Mouse (Mus musculus) liver, embryonic 12.5 days (tissue): ENCODE measurements at regions not wholly inside any gene's neighbourhood (a gene's known extent, or its start where the extent isn't known, plus 50 kb on each side); places are given as distances from the start of the nearest gene placed in this dataset.

Experiments
- ATAC-seq: fragments of 200-750 bp; cut with Nextera tagmentation; 2 replicates; pipeline ENCODE4 v1.8.0; 2017; ENCODE audit warnings: moderate number of reproducible peaks, mild to moderate bottlenecking, moderate library complexity
- H3K27ac ChIP-seq: fragments of 300-500 bp; sonication (generic); 2 replicates; pipeline ENCODE4 v1.5.1; 2016; ENCODE audit warnings: mild to moderate bottlenecking
- H3K27me3 ChIP-seq: fragments of 300-500 bp; sonication (generic); replicated peaks from 2 replicates; pipeline ENCODE4 v1.6.1; 2016; ENCODE audit warnings: mild to moderate bottlenecking, moderate library complexity
- H3K36me3 ChIP-seq: fragments of 300-500 bp; sonication (generic); 2 replicates; pipeline ENCODE4 v1.6.1; 2016; ENCODE audit warnings: mild to moderate bottlenecking, moderate library complexity
- H3K4me1 ChIP-seq: fragments of 300-500 bp; sonication (generic); 2 replicates; pipeline ENCODE4 v1.6.1; 2016
- H3K4me2 ChIP-seq: fragments of 300-500 bp; sonication (generic); 2 replicates; pipeline ENCODE4 v1.6.1; 2016; ENCODE audit warnings: mild to moderate bottlenecking, moderate library complexity
- H3K4me3 ChIP-seq: fragments of 300-500 bp; sonication (generic); 2 replicates; pipeline ENCODE4 v1.5.1; 2016; ENCODE audit warnings: mild to moderate bottlenecking, moderate library complexity
- H3K9ac ChIP-seq: fragments of 300-500 bp; sonication (generic); 2 replicates; pipeline ENCODE4 v1.6.1; 2016; ENCODE audit warnings: mild to moderate bottlenecking, moderate library complexity
- H3K9me3 ChIP-seq: fragments of 300-500 bp; sonication (generic); replicated peaks from 2 replicates; pipeline ENCODE4 v1.6.1; 2016; ENCODE audit warnings: mild to moderate bottlenecking, moderate library complexity
- WGBS: fragments of 180-500 bp; shearing (Covaris S2); methylation state at CpG from one replicate; pipeline ENCODE4 v1.1.7; 2016; ENCODE audit not compliant: insufficient replicate concordance; 5-methylcytosine and 5-hydroxymethylcytosine counted together

- Histone ChIP-seq H3K9me3 (no peaks in the 10 kb centered on the region), H3K9ac (no peak overlapping the region), H3K4me3 (no peak overlapping the region), H3K27ac (no peak overlapping the region), H3K36me3 (no peaks in the 10 kb centered on the region), H3K27me3 (no peaks in the 10 kb centered on the region), H3K4me1 (peaks cover 10% of the 10 kb centered on the region), H3K4me2 (no peak overlapping the region)
- WGBS, result 1% methylated on average over 2 of the region's 2 CpGs
- no peak for ATAC-seq
These were observed 58.6 kb upstream of the Cldn5 start for GRCm38 (mm10) chr16:18718040-18718439.

GRCm38 (mm10) chr16:18720433-18721233, 56.0 kb upstream of the Cldn5 start:
- Histone ChIP-seq H3K4me1 (peaks cover 8% of the 10 kb centered on the region; the same call in 1 of the 2 replicates), H3K27me3 (peaks cover 8% of the 10 kb centered on the region), H3K9ac (no peak overlapping the region), H3K4me3 (no peak overlapping the region), H3K27ac (no peak overlapping the region), H3K9me3 (no peaks in the 10 kb centered on the region), H3K36me3 (no peaks in the 10 kb centered on the region), H3K4me2 (no peak overlapping the region)
- no peak for ATAC-seq
- WGBS, result 65% methylated on average over 13 of the region's 13 CpGs

GRCm38 (mm10) chr16:18723186-18723843, 53.3 kb upstream of the Cldn5 start:
- H3K4me1 ChIP-seq, result no peaks in the 10 kb centered on the region
- peaks cover 8% of the 10 kb centered on the region for H3K27me3 ChIP-seq
- no peak overlapping the region for H3K4me3 ChIP-seq
- WGBS, result 44% methylated on average over 3 of the region's 3 CpGs
- no peak for ATAC-seq
- H3K9ac ChIP-seq, result no peak overlapping the region
- H3K27ac ChIP-seq, result no peak overlapping the region
- no peaks in the 10 kb centered on the region for H3K9me3 ChIP-seq
- H3K36me3 ChIP-seq, result no peaks in the 10 kb centered on the region
- no peak overlapping the region for H3K4me2 ChIP-seq

- H3K4me2 ChIP-seq, result no peak overlapping the region
- WGBS, result 30% methylated on average over 3 of the region's 3 CpGs
- H3K36me3 ChIP-seq, result no peaks in the 10 kb centered on the region
- H3K4me3 ChIP-seq, result no peak overlapping the region
- no peaks in the 10 kb centered on the region for H3K4me1 ChIP-seq
- no peak overlapping the region for H3K27ac ChIP-seq
- no peak overlapping the region for H3K9ac ChIP-seq
- no peak for ATAC-seq
- peaks cover 8% of the 10 kb centered on the region for H3K27me3 ChIP-seq
- H3K9me3 ChIP-seq, result no peaks in the 10 kb centered on the region
These were observed 52.8 kb upstream of the Cldn5 start for GRCm38 (mm10) chr16:18723874-18724273.

- Histone ChIP-seq H3K4me2 (no peak overlapping the region), H3K36me3 (no peaks in the 10 kb centered on the region), H3K4me1 (no peaks in the 10 kb centered on the region), H3K4me3 (no peak overlapping the region), H3K9me3 (no peaks in the 10 kb centered on the region), H3K27me3 (peaks cover 8% of the 10 kb centered on the region), H3K9ac (no peak overlapping the region), H3K27ac (no peak overlapping the region)
- ATAC-seq, result no peak
- WGBS, result 26% methylated on average over 6 of the region's 6 CpGs
These were observed 51.9 kb upstream of the Cldn5 start for GRCm38 (mm10) chr16:18724706-18725105.
